Mouse (Mus musculus) liver, adult (tissue): ENCODE measurements around the gene Plpp4.

Experiments used
- GATA4 ChIP-seq: IDR thresholded peaks from 2 replicates; pipeline ENCODE4 v1.6.1; 2014; ENCODE audit warnings: mild to moderate bottlenecking, low read length; ENCODE audit not compliant: insufficient replicate concordance

Gene Plpp4

DNA sequence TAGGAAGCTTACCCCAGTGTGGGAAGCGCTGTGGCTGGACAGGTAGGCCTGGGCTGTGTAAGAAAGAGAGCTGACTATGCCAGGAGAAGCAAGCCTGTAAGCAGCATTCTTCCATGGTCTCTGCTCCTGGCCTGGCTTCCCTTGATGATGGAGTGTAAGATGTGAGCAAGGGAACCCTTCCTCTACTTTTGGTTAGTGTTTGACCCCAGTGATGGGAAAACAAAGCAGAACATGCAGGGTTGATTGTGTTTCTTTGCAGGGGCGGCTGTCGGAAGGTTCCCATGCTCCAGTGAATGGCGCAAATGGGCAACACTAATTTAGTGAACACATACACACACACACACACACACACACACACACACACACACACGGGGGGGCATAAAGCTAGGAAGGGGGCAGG is 20.9 kb downstream of the Plpp4 start:
- no peak for TF ChIP-seq GATA4

DNA sequence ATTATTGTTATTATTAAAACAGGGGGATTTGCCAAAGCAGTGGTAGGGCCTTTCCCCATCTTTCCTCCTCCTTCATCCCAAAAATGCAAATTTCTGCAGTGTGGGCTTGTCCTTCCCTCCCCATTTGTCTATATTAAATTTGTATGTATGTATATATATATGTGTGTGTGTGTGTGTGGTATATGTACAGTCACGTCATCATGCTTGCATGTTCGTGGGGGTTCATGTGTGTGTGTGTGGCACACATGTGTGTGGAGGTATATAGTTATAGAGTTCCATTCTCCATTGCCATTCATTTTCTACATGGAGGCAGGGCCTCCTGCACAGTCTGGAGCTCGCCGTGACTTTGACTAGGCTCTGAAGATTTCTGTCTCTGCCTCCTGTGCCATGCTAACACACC is 22.0 kb downstream of the Plpp4 start:
- no peak for TF ChIP-seq GATA4

DNA sequence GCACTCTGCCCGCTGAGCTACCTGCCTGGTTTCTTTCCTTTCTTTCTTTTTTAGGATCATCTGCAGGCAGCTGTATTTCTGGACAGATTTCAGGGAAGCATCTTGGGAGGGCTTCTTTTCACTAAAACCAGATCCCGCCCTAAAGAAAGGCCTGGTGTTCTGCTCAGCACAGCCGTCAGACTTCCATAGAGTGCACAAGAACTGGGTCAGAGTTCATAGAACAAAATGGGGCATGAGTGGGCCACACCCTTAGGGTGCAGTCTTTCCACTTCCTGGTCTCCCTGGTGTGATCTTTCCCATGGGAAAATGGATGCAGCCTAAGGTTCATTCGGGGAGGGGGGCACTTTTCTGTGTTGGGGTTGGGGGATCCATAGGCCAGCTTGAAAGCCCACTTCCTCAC is 22.4 kb downstream of the Plpp4 start:
- no peak for TF ChIP-seq GATA4

DNA sequence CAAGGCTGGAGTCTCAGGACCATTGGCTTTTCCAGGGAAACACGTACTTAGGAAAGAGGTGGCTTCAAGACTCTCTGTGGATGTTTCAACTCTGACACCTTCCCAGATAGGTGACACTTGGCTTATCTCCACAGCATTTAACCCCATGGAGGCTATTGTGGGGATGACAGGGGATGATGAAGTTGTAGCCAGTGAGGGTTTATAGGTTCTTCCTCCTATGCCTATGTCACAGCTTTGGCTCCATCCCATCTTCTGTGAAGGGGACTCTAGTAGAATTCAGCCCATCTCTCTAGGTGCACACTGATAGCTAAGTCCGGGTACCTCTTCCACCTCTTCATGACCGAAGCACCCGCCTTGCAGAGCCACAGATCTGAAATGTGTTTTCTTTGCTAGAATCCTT is 25.1 kb downstream of the Plpp4 start:
- no peak for TF ChIP-seq GATA4

DNA sequence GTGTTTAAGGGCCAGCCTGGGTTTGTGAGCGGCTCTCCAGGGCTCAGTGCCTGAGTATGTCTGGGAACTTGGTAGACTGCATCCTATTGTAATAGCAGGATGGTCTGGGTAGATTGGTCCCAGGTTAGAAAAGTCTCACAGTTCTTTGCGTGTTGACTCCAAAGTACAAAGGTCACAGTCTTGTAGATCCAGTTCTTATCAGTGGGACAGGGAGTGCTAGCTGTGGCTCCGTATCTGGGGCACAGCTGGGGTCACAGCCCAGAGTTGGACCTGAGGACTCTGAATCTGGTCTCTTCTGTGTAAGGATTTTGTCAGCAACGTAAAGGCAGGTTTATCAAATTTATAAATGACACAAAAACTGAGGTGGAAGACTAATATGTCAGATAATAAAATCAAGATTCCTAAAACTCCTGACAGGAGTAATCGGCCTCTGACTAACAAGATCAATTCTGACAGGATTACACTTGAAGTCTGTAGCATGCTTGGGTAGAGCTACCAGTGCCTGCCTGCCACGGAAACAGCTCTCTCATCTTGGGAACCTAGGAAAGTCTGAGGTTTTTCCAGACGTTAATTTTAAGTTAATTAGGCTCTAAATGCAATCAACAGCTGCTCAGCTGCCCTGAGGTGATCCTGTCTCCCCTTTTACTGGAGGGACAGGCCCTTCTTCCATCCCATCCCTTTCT is 28.5 kb downstream of the Plpp4 start:
- no peak for TF ChIP-seq GATA4

DNA sequence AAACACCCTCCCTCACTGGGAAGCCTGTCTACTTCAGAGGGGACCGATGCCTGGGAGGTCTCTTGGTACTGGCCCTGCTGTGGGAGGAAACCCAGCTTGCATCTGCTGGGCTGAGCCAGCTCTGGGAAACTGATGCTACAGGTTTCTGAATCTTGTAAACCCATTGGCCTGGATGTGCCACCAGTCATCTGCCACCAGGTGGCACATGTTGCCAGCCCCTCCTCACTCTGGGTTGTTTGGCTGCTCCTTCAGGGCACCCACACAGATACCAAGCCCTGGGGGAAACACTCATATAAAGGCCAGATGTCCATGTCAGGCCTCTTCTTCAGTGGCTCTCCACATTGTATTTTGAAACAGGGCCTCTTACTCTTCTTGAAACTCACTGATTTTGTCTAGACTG is 36.4 kb downstream of the Plpp4 start:
- TF ChIP-seq GATA4: no peak

DNA sequence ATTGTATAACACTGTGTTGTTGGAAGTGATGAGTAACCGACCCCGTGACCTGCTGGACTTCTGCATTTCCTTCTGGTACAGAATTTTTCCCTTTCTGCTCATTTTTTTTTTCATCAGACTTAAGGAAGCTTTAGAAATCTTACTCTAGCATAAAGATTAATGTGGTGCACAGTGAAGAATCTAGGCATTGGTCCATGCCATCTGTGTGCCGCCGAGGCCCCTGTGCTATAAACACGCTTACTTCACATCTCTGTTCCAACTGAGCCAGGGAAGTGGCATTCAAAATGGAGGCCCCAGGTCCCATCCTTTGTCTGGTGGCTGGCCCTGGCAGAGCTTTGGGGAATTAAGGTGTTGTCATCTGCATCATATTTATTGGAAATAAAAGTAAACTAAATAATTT is 44.8 kb downstream of the Plpp4 start:
- TF ChIP-seq GATA4: no peak

DNA sequence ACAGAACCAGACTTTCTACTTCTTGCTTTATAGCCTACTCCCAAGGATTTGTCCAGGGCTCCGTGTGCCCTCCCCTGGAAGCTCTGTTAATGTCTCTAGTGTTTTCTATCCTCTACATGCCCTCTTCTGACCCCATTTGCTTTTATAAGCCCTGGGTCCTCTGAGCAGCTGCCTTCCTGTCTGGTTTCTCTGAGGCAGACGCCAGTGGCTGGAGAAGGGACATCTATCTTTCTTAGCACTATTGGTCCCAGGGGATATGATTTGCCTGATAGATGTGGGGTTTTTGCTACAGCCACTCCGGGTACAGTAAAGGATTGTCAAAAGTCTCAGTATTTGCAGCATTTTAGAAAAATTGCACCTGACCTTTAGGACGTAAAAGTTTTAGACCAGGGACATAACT is 46.5 kb downstream of the Plpp4 start:
- no peak for TF ChIP-seq GATA4

DNA sequence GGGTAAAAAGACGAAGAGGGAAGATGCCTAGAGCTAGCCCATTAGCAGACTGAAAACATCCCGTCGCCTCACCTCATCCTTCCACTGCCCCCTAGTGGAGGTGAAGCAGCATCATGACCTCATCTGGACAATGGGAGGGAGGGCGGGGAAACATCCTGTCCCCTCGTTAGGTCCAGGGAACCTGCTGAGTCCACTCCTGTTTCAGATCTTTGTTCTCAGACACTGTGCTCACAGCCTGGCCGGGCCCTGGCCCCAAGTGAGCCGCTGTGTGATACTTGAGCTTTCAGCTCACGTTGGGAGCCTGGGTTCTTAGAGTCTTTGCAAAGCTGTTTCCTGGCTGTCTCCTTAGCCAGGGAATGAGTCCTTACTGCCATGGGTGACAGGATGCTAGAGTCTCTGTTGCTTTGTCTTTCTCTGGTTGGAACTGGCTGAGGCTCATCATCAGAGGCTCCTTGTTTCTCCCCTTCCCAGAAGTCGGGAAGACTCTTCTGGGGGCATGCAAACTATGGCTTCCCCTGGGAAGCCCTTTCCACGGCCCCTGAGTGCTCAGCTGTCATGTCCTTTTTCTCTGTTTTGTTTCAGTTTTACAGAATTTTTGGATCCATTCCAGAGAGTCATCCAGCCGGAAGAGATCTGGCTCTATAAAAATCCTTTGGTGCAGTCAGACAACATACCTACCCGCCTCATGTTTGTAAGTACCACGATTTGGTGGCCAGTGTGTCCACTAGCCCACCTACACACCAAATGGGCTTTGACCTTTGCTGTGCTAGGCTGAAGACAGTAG is 50.4 kb downstream of the Plpp4 start:
- TF ChIP-seq GATA4: no peak

DNA sequence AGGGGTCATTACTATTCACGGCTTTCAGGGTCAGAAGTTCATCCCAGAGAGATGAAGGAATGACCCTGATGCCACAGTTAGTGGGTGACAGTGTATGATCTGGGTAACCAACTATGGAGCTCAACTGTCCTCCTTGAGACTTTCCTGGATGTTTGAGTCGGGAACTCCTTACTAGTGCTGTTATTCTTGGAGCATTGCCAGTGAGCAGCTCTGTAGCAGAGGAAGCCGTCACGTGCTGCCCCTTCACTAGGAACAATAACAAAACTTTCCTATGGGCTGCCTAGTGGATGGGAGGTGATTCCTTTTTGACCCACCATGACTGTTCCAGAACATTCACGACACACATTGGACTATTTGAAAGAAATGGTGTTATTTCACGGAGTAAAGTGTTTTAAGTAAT is 51.8 kb downstream of the Plpp4 start:
- TF ChIP-seq GATA4: no peak

DNA sequence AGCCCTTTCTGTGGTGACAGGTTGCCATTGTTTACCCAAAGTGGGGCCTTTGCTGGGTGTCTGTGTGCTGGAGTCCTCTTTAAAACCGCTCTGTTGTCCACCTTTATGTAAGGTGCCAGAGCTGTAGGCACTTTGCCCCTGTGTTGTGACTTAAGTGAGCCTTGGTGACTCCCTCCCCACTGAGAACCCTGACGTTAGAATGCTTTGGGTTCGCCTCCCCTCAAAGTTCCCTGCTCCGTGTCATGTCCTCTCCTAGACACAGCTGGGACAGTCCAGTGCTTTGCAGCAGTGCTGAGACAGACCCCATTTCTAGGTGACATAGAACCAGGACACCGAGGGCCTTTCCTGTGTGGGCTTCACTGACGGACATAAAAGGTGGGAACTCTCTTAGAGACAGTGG is 55.7 kb downstream of the Plpp4 start:
- TF ChIP-seq GATA4: no peak

DNA sequence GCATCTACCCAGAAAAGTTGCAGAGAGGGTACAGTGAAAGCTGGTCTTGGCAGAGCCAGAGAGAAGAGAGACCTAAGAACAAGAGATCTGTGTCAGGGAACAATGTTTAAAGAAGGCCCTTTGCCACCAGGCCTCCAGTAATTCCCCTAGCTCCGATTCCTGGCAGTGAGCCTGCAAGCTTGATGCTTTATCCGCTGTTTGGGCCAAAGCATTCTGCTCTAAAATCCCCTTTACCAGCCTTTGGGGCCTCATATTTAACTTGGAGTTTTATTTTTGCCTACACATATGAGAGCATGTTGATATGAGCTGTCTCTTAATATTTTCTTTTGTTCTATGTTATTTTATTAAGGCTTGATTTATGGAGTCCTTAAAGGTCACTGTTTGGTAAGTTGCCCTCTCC is 57.1 kb downstream of the Plpp4 start:
- no peak for TF ChIP-seq GATA4

DNA sequence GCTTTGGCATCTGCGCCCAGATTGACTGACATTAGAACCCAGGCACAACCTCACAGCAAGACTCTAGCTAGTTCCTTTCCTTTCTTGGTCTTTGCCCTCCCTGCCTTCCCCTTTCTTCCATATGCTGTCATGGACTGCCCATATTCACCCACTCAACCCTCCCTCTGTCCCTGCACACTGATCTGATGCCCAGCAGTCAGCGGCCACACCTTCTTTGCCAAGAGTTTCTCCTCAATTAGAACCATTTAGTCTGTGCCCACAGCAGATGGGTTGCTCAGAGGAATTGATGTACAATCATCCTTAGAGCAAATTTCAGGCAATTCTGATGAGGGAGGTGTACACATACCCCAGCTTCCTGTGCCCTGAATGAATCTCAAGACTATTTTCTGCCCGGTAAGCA is 83.3 kb downstream of the Plpp4 start:
- TF ChIP-seq GATA4: no peak

DNA sequence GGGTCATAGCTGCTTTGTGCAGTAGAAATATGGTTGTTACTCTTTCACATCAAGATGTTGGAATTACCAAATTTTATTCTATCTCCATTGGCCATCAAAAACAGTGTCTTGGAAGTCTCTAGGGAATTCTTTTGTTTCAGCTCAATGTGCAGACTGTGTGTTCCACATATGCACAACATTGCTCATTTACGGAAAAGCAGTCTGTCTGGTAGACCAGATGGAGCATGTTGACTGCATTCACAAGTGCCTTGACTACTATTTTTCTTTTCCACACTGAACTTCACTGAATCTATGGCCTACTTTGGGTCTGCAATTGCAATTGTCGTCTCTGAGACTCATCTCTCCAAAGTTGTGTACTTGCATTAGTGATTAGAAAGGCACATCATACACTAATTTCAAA is 98.7 kb downstream of the Plpp4 start:
- TF ChIP-seq GATA4: no peak

DNA sequence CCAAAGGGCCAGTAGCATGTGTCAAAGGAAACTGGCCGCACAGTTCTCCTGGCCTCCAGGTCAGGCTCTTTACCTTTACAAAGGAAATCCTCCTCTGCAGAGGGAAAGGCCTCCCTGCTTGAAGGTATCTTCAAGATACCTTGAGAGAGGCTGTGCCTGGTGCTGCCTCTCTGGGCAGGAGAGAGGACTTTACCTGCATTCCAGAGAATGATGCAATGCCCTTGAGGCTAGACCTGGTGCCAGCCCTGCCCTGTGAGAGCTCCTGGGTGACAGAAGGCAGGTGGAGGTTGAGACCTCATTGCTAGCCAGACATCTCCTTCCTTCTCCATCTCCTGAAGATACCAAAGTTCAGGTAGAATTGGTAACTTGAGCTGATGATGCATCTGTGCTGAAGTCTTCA is 118.5 kb downstream of the Plpp4 start:
- TF ChIP-seq GATA4: no peak

DNA sequence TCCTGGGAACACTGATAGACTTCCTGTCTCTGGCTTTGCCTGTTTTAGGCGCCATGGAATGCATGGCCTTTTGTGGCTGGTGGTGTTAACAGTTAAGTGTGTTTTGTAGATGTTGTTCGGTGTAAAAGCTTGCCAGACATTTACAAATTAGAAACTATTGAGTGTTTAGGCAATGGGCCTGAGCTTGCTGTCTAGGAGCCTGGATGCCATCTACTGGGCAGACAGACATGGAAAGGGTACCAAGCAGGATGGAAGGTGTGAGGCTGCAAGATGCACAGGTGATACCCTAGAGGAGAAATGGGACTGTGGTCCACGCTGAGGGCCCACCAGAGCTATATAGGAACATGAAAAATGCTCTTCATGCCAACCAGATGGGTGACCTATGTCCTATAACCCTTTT is 128.3 kb downstream of the Plpp4 start:
- TF ChIP-seq GATA4: no peak
